Mouse (Mus musculus) stomach, embryonic 16.5 days (tissue): ENCODE measurements around the gene Specc1. TPM values are rescaled to one million over a fixed set of nuclear protein-coding genes. Genes with fewer than 3 reads are reported as not detected.

Experiments used
- ATAC-seq: fragments of 200-750 bp; cut with Nextera tagmentation; 2 replicates; pipeline ENCODE4 v1.8.0; 2017; ENCODE audit warnings: moderate number of reproducible peaks, moderate TSS enrichment; ENCODE audit not compliant: insufficient read depth, low FRiP score
- H3K27ac ChIP-seq: fragments of 300-500 bp; sonication (generic); 2 replicates; pipeline ENCODE4 v1.5.1; 2014; ENCODE audit warnings: low read length
- H3K27me3 ChIP-seq: fragments of 300-500 bp; sonication (generic); 2 replicates; pipeline ENCODE4 v1.6.1; 2014; ENCODE audit warnings: low read length, control low read depth, mixed read lengths; ENCODE audit not compliant: control insufficient read depth, insufficient read depth
- H3K36me3 ChIP-seq: fragments of 300-500 bp; sonication (generic); 2 replicates; pipeline ENCODE4 v1.6.1; 2014; ENCODE audit warnings: low read length; ENCODE audit not compliant: control insufficient read depth, insufficient read depth
- H3K4me1 ChIP-seq: fragments of 300-500 bp; sonication (generic); 2 replicates; pipeline ENCODE4 v1.6.1; 2014; ENCODE audit warnings: low read length, control low read depth, mixed read lengths; ENCODE audit not compliant: control insufficient read depth, insufficient read depth
- H3K4me2 ChIP-seq: fragments of 300-500 bp; sonication (generic); 2 replicates; pipeline ENCODE4 v1.6.1; 2014; ENCODE audit warnings: low read depth, low read length, mixed read lengths
- H3K4me3 ChIP-seq: fragments of 300-500 bp; sonication (generic); replicated peaks from 2 replicates; pipeline ENCODE4 v1.5.1; 2014; ENCODE audit warnings: mild to moderate bottlenecking, low read length
- H3K9ac ChIP-seq: fragments of 300-500 bp; sonication (generic); 2 replicates; pipeline ENCODE4 v1.6.1; 2014; ENCODE audit warnings: low read length
- H3K9me3 ChIP-seq: fragments of 300-500 bp; sonication (generic); replicated peaks from 2 replicates; pipeline ENCODE4 v1.6.1; 2016; ENCODE audit warnings: low read length, control low read depth; ENCODE audit not compliant: control insufficient read depth
- WGBS: fragments of 180-500 bp; shearing (Covaris S2); extraction: QIAGEN DNeasy Blood & Tissue Kit; methylation state at CpG from one replicate; pipeline ENCODE4 v1.1.7; 2014; 5-methylcytosine and 5-hydroxymethylcytosine counted together
- polyA plus RNA-seq: library from polyadenylated mRNA; unstranded; fragments of >200 nt; fragmentation: Nextera tagmentation; extraction: Ambion mirVana; gene quantifications from 2 replicates; pipeline ENCODE4 v1.2.1, GENCODE M21; 2015

Specc1 gene
- polyA plus RNA-seq, 1 experiment from 2014 or later: 7.7 TPM

DNA sequence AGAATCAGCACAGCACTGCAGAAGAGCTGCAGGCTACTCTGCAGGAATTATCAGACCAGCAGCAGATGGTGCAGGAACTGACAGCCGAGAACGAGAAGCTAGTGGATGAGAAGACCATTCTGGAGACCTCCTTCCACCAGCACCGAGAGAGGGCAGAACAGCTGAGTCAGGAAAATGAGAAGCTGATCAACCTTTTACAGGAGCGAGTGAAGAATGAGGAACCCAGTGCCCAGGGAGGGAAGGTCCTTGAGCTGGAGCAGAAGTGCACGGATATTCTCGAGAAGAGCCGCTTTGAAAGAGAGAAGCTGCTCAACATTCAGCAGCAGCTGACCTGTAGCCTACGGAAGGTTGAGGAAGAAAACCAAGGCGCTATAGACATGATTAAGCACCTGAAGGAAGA lies 162.0 kb downstream of the Specc1 start:
- Histone ChIP-seq H3K27ac (no peak overlapping the region), H3K27me3 (no peaks in the 10 kb centered on the region), H3K4me2 (no peak overlapping the region), H3K4me3 (no peak overlapping the region), H3K9ac (no peak overlapping the region), H3K9me3 (no peaks in the 10 kb centered on the region), H3K36me3 (no peaks in the 10 kb centered on the region), H3K4me1 (peaks cover 5% of the 10 kb centered on the region; the same call in 1 of the 2 replicates)
- 79% methylated on average over 9 of the region's 9 CpGs for WGBS
- ATAC-seq: no peak

DNA sequence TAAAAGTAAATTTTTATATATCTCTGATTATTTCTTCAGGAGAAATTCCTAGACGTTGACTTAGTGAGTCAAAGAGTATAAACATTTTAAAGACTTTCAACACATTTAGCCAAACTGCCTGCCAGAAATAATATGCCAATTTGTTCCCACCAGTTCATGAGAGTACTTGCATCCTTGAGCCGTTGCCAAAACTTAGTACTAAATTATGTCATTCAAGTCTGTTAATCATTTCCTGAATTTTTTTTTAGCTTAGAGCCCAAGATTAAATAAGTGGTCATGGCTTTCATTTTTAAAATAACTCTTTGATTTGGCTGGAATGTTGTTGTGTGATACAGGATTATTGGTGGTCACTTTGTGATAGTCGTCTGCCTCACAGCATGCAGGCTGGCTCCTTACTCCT lies 163.3 kb downstream of the Specc1 start:
- 22% methylated on average over 3 of the region's 3 CpGs for WGBS
- peaks cover 5% of the 10 kb centered on the region; the same call in 1 of the 2 replicates for H3K4me1 ChIP-seq
- no peak for ATAC-seq
- H3K9me3 ChIP-seq: no peaks in the 10 kb centered on the region
- no peaks in the 10 kb centered on the region for H3K27me3 ChIP-seq
- H3K9ac ChIP-seq: no peak overlapping the region
- H3K27ac ChIP-seq: no peak overlapping the region
- H3K36me3 ChIP-seq: no peaks in the 10 kb centered on the region
- no peak overlapping the region for H3K4me2 ChIP-seq
- no peak overlapping the region for H3K4me3 ChIP-seq

GRCm38 (mm10) chr11:62121365-62121764 lies 164.8 kb downstream of the Specc1 start:
- Histone ChIP-seq H3K9me3 (no peaks in the 10 kb centered on the region), H3K4me1 (peaks cover 5% of the 10 kb centered on the region; the same call in 1 of the 2 replicates), H3K9ac (no peak overlapping the region), H3K27ac (no peak overlapping the region), H3K27me3 (no peaks in the 10 kb centered on the region), H3K4me3 (no peak overlapping the region), H3K36me3 (no peaks in the 10 kb centered on the region), H3K4me2 (no peak overlapping the region)
- WGBS: 70% methylated on average over 5 of the region's 5 CpGs
- no peak for ATAC-seq

DNA sequence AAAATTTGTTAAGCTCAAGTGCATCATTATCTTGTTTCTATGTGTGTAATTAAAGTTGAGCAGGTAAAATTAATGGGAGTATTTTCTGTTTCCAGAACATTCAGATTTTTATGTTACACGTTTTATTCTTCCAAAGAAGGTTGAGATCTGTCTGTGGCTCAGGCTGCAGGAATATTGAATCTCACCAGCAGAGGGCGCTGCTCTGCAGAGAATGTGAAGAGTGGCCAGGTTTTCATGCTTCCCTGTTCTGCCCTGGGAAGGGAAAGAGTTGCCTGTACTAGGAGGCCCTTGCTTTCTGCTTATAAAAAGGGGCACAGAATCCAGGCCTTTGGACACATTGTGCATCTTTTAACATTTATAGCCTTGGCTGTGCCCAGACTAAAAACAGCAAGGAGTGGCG lies 171.1 kb downstream of the Specc1 start:
- H3K9me3 ChIP-seq: no peaks in the 10 kb centered on the region
- no peaks in the 10 kb centered on the region for H3K36me3 ChIP-seq
- H3K4me2 ChIP-seq: no peak overlapping the region
- H3K27ac ChIP-seq: no peak overlapping the region
- no peaks in the 10 kb centered on the region for H3K4me1 ChIP-seq
- WGBS: 37% methylated on average over 3 of the region's 3 CpGs
- H3K4me3 ChIP-seq: no peak overlapping the region
- no peak overlapping the region for H3K9ac ChIP-seq
- H3K27me3 ChIP-seq: no peaks in the 10 kb centered on the region
- no peak for ATAC-seq

DNA sequence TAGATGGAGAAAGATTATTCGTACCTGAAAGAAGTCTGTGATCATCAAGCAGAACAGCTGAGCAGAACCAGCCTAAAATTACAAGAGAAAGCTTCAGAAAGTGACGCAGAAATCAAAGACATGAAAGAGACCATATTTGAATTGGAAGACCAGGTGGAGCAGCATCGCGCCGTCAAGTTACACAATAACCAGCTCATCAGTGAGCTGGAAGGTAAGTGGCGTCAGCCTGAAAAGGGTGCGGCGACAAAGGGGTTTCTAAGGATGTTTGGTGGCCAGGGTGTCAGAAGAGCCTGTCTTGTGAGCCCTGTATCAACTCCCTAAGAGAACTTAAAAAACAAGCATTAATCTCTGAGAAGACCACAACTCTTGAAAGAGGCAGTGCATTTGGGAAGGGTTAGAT lies 171.6 kb downstream of the Specc1 start:
- no peaks in the 10 kb centered on the region for H3K4me1 ChIP-seq
- H3K9ac ChIP-seq: 0 out of 2 replicates have a peak overlapping the region, but pooled peaks have one; percentile 1
- no peaks in the 10 kb centered on the region for H3K36me3 ChIP-seq
- ATAC-seq: no peak
- H3K27ac ChIP-seq: no peak overlapping the region
- H3K9me3 ChIP-seq: no peaks in the 10 kb centered on the region
- WGBS: 76% methylated on average over 8 of the region's 8 CpGs
- H3K4me3 ChIP-seq: no peak overlapping the region
- no peak overlapping the region for H3K4me2 ChIP-seq
- no peaks in the 10 kb centered on the region for H3K27me3 ChIP-seq

DNA sequence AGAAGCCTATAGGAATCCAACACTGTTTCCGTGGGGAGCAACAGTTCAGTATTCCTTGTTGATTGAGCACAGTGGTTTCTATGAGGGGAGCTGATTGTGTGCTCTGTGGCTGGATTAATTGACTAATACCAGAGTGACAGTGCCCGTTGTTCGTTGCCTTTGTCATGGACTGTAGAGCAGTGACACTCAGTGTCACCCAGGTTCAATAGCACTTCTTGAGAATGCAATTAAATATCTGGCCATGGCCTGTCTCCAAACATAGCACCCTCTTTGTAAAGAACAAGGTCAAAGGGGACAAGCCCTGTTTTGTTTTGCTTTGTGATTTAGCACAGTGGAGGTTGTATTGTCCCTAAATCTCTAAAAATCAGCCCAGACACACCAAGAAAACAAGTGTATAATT lies 173.6 kb downstream of the Specc1 start:
- H3K4me2 ChIP-seq: no peak overlapping the region
- no peaks in the 10 kb centered on the region for H3K9me3 ChIP-seq
- H3K27ac ChIP-seq: no peak overlapping the region
- no peak for ATAC-seq
- H3K4me1 ChIP-seq: no peaks in the 10 kb centered on the region
- no peaks in the 10 kb centered on the region for H3K27me3 ChIP-seq
- H3K4me3 ChIP-seq: no peak overlapping the region
- no peak overlapping the region for H3K9ac ChIP-seq
- 61% methylated on average over 3 of the region's 3 CpGs for WGBS
- H3K36me3 ChIP-seq: no peaks in the 10 kb centered on the region

DNA sequence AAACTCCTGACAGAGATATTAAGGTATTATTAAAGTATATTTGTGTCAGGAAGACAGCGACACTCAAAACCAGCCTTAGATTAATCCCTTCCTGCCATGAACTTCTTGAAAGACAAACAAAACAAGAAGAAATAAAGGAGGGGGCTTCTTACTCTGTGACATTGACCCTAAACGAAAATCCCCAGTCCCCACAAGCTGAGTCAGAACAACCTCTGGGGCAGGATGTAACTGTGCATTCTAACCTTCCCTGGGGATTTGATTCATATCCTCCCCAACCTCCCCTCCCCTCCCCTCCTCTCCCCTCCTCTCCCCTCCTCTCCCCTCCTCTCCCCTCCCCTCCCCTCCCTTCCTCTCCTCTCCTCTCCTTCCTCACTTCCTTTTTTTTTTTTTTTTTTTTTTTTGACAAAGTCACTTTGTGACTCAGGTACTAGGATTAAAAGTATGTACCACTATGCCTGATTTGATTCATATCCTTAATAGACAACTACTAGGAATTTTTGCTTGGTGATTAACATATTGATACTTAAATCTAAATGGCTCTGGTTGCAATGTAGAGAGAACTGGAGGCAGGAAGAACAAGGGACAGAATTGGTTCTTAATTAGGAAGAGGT lies 174.2 kb downstream of the Specc1 start:
- Histone ChIP-seq H3K9ac (no peak overlapping the region), H3K4me3 (no peak overlapping the region), H3K4me2 (no peak overlapping the region), H3K27ac (no peak overlapping the region), H3K9me3 (no peaks in the 10 kb centered on the region), H3K4me1 (no peaks in the 10 kb centered on the region), H3K27me3 (no peaks in the 10 kb centered on the region), H3K36me3 (no peaks in the 10 kb centered on the region)
- ATAC-seq: no peak
- 45% methylated on average over 2 of the region's 2 CpGs for WGBS

- Histone ChIP-seq H3K27me3 (no peaks in the 10 kb centered on the region), H3K9ac (no peak overlapping the region), H3K9me3 (no peaks in the 10 kb centered on the region), H3K27ac (no peak overlapping the region), H3K4me3 (no peak overlapping the region), H3K4me2 (no peak overlapping the region), H3K36me3 (no peaks in the 10 kb centered on the region), H3K4me1 (no peaks in the 10 kb centered on the region)
- WGBS: 85% methylated on average over 4 of the region's 4 CpGs
- no peak for ATAC-seq
These were observed 175.0 kb downstream of the Specc1 start for GRCm38 (mm10) chr11:62131601-62132000.

DNA sequence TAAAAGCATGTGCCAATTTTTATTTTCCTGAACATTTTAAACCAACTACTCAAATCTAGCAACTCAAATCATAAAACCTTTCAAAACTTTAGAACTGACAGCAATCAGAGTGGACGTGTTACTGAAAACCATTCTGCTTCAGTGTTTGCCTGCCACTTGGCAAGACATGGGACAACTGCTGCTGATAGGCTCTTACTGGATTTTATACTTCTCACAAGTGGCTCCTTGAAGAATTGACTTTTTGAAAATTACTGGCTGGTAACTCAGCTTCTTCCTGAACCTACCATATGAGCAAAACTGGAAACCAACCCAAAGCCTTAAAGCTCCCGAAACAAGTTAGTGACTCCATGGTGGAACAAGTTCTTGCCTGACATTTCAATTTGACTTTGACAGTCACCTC lies 177.6 kb downstream of the Specc1 start:
- WGBS: 87% methylated on average over 2 of the region's 2 CpGs
- no peak overlapping the region for H3K27ac ChIP-seq
- ATAC-seq: no peak

More for the DNA sequence above, 177.6 kb downstream of the Specc1 start:
- no peak overlapping the region for H3K4me2 ChIP-seq
- no peak overlapping the region for H3K9ac ChIP-seq
- H3K36me3 ChIP-seq: no peaks in the 10 kb centered on the region
- H3K9me3 ChIP-seq: no peaks in the 10 kb centered on the region
- no peaks in the 10 kb centered on the region for H3K27me3 ChIP-seq
- H3K4me1 ChIP-seq: no peaks in the 10 kb centered on the region
- H3K4me3 ChIP-seq: no peak overlapping the region
